Mouse (Mus musculus) CH12.LX (cell line): ENCODE results near the gene Ing1. TPM values are rescaled to one million over a fixed set of nuclear protein-coding genes. Genes with fewer than 3 reads are reported as not detected.

Experiments
- DNase-seq: peaks from one replicate; pipeline ENCODE4 v3.0.0-alpha.2; 2013; ENCODE audit errors: extremely low read depth
- H3K27ac ChIP-seq: 2 replicates; pipeline ENCODE4 v1.5.1; 2012; ENCODE audit warnings: low read depth, mild to moderate bottlenecking, control low read depth, moderate library complexity; ENCODE audit not compliant: insufficient read depth
- H3K27me3 ChIP-seq: replicated peaks from 2 replicates; pipeline ENCODE3; 2012; ENCODE audit warnings: inconsistent platforms
- H3K36me3 ChIP-seq, 2 experiments: replicated peaks in 1 of 2; 2 replicates each; pipeline versions ENCODE3 to v1.6.1; 2012; ENCODE audit warnings: inconsistent platforms in 1 of 2, low read length in 1 of 2, mild to moderate bottlenecking in 1 of 2, mixed read lengths in 1 of 2, moderate library complexity in 1 of 2; ENCODE audit not compliant: control insufficient read depth in 1 of 2, insufficient read depth in 1 of 2
- H3K4me1 ChIP-seq, 2 experiments: 2 replicates each; pipeline ENCODE4 v1.6.1; 2012; ENCODE audit warnings: inconsistent platforms in 1 of 2, moderate library complexity in 1 of 2; ENCODE audit not compliant: insufficient read depth in 2 of 2, control insufficient read depth in 1 of 2
- H3K4me2 ChIP-seq: 2 replicates; pipeline ENCODE4 v1.6.1; 2012; ENCODE audit warnings: low read depth, mild to moderate bottlenecking, control low read depth; ENCODE audit not compliant: poor library complexity, insufficient read depth, severe bottlenecking
- H3K4me3 ChIP-seq, 3 experiments: fragments of 150-350 bp in 1 of 3; sonication (generic) in 1 of 3; replicated peaks in 1 of 3; 2 replicates each; pipeline versions ENCODE3 to v1.5.1; 2011 to 2012; ENCODE audit warnings: low read depth in 2 of 3, low read length in 2 of 3, mild to moderate bottlenecking in 2 of 3, moderate library complexity in 2 of 3, control low read depth in 1 of 3, improper control_type of control experiment in 1 of 3, inconsistent platforms in 1 of 3, mixed read lengths in 1 of 3; ENCODE audit not compliant: poor library complexity in 1 of 3
- H3K79me2 ChIP-seq: replicated peaks from 2 replicates; pipeline ENCODE4 v1.6.1; 2012; ENCODE audit warnings: mild to moderate bottlenecking, moderate library complexity; ENCODE audit not compliant: control insufficient read depth, poor library complexity, insufficient read depth, severe bottlenecking; ENCODE audit errors: extremely low read depth
- H3K9ac ChIP-seq: 2 replicates; pipeline ENCODE4 v1.6.1; 2012; ENCODE audit warnings: low read depth, mild to moderate bottlenecking, control low read depth, moderate library complexity; ENCODE audit not compliant: insufficient read depth
- H3K9me3 ChIP-seq: replicated peaks from 2 replicates; pipeline ENCODE3; 2012; ENCODE audit warnings: low read length, inconsistent platforms, mixed read lengths
- BHLHE40 ChIP-seq: IDR thresholded peaks from 2 replicates; pipeline ENCODE4 v1.6.1; 2011; ENCODE audit warnings: mild to moderate bottlenecking, low read depth, low read length, improper control_type of control experiment
- CHD1 ChIP-seq: IDR thresholded peaks from 2 replicates; pipeline ENCODE4 v1.6.1; 2012; ENCODE audit warnings: low read depth, low read length, improper control_type of control experiment, inconsistent platforms
- E2F4 ChIP-seq: IDR thresholded peaks from 2 replicates; pipeline ENCODE4 v1.6.1; 2011; ENCODE audit warnings: low read depth, low read length, improper control_type of control experiment; ENCODE audit not compliant: insufficient replicate concordance
- ELF1 ChIP-seq: IDR thresholded peaks from 2 replicates; pipeline ENCODE4 v1.6.1; 2014; ENCODE audit warnings: low read depth, mild to moderate bottlenecking, inconsistent platforms, low read length, improper control_type of control experiment
- EP300 ChIP-seq: IDR thresholded peaks from 2 replicates; pipeline ENCODE4 v1.6.1; 2011; ENCODE audit warnings: low read length, improper control_type of control experiment
- ETS1 ChIP-seq: conservative IDR thresholded peaks from 2 replicates; pipeline ENCODE4 v1.6.1; 2012; ENCODE audit warnings: low read depth, mild to moderate bottlenecking, inconsistent platforms, low read length, improper control_type of control experiment, moderate library complexity
- GABPA ChIP-seq: IDR thresholded peaks from 2 replicates; pipeline ENCODE4 v1.6.1; 2012; ENCODE audit warnings: low read depth, low read length, improper control_type of control experiment, inconsistent platforms; ENCODE audit not compliant: insufficient replicate concordance
- HCFC1 ChIP-seq: IDR thresholded peaks from 2 replicates; pipeline ENCODE4 v1.6.1; 2012; ENCODE audit warnings: low read depth, mild to moderate bottlenecking, inconsistent platforms, low read length, improper control_type of control experiment
- IRF4 ChIP-seq: IDR thresholded peaks from 2 replicates; pipeline ENCODE4 v1.6.1; 2014; ENCODE audit warnings: low read depth, mild to moderate bottlenecking, inconsistent platforms, low read length, improper control_type of control experiment
- JUN ChIP-seq: IDR thresholded peaks from 2 replicates; pipeline ENCODE4 v1.6.1; 2011; ENCODE audit warnings: low read depth, mild to moderate bottlenecking, low read length, improper control_type of control experiment, moderate library complexity; ENCODE audit not compliant: insufficient read depth
- JUND ChIP-seq: conservative IDR thresholded peaks from 2 replicates; pipeline ENCODE4 v1.6.1; 2011; ENCODE audit warnings: low read depth, low read length, improper control_type of control experiment
- KAT2A ChIP-seq: IDR thresholded peaks from 2 replicates; pipeline ENCODE4 v1.6.1; 2012; ENCODE audit warnings: low read length, improper control_type of control experiment, inconsistent platforms; ENCODE audit not compliant: insufficient replicate concordance
- MAX ChIP-seq: IDR thresholded peaks from 2 replicates; pipeline ENCODE4 v1.6.1; 2011; ENCODE audit warnings: low read length, improper control_type of control experiment
- MEF2A ChIP-seq: IDR thresholded peaks from 2 replicates; pipeline ENCODE4 v1.6.1; 2014; ENCODE audit warnings: low read depth, mild to moderate bottlenecking, inconsistent platforms, low read length, improper control_type of control experiment, borderline replicate concordance
- NRF1 ChIP-seq: IDR thresholded peaks from 2 replicates; pipeline ENCODE4 v1.6.1; 2014; ENCODE audit warnings: low read depth, mild to moderate bottlenecking, inconsistent platforms, low read length, improper control_type of control experiment, moderate library complexity
- POLR2A ChIP-seq: IDR thresholded peaks from 2 replicates; pipeline ENCODE4 v1.6.1; 2011; ENCODE audit warnings: low read depth, mild to moderate bottlenecking, improper control_type of control experiment, low read length
- POLR2AphosphoS2 ChIP-seq: IDR thresholded peaks from 2 replicates; pipeline ENCODE4 v1.6.1; 2011; ENCODE audit warnings: low read depth, low read length, improper control_type of control experiment
- RAD21 ChIP-seq: IDR thresholded peaks from 2 replicates; pipeline ENCODE4 v1.6.1; 2011; ENCODE audit warnings: low read depth, mild to moderate bottlenecking, low read length, improper control_type of control experiment, moderate library complexity
- SIN3A ChIP-seq: IDR thresholded peaks from 2 replicates; pipeline ENCODE4 v1.6.1; 2012; ENCODE audit warnings: low read length, improper control_type of control experiment, inconsistent platforms
- TBP ChIP-seq: conservative IDR thresholded peaks from 2 replicates; pipeline ENCODE4 v1.6.1; 2011; ENCODE audit warnings: low read depth, low read length, improper control_type of control experiment
- TCF12 ChIP-seq: IDR thresholded peaks from 2 replicates; pipeline ENCODE4 v1.6.1; 2014; ENCODE audit warnings: low read depth, mild to moderate bottlenecking, inconsistent platforms, low read length, improper control_type of control experiment
- UBTF ChIP-seq: IDR thresholded peaks from 2 replicates; pipeline ENCODE4 v1.6.1; 2012; ENCODE audit warnings: low read depth, mild to moderate bottlenecking, inconsistent platforms, low read length, improper control_type of control experiment, moderate library complexity
- USF1 ChIP-seq: IDR thresholded peaks from 2 replicates; pipeline ENCODE4 v1.6.1; 2014; ENCODE audit warnings: low read depth, mild to moderate bottlenecking, inconsistent platforms, low read length, improper control_type of control experiment
- ZC3H11A ChIP-seq: IDR thresholded peaks from 2 replicates; pipeline ENCODE4 v1.6.1; 2012; ENCODE audit warnings: low read depth, mild to moderate bottlenecking, inconsistent platforms, low read length, improper control_type of control experiment
- ZKSCAN1 ChIP-seq: IDR thresholded peaks from 2 replicates; pipeline ENCODE4 v1.6.1; 2012; ENCODE audit warnings: low read depth, inconsistent platforms, low read length, improper control_type of control experiment, borderline replicate concordance
- ZMIZ1 ChIP-seq: IDR thresholded peaks from 2 replicates; pipeline ENCODE4 v1.6.1; 2012; ENCODE audit warnings: low read depth, mild to moderate bottlenecking, inconsistent platforms, low read length, improper control_type of control experiment
- ZNF384 ChIP-seq: IDR thresholded peaks from 2 replicates; pipeline ENCODE4 v1.6.1; 2012; ENCODE audit warnings: low read depth, low read length, improper control_type of control experiment, inconsistent platforms
- dilution Hi-C: fragments of 300-500 bp; cut with MboI; formaldehyde crosslinking; loops from 2 replicates; pipeline ENCODE4 v1.14.3; 2020; ENCODE audit warnings: low sequenced_read_pairs; ENCODE audit not compliant: extremely low pct_unique_long_range_greater_than_20kb, extremely low pct_ligation_motif_present
- in situ Hi-C: fragments of 300-500 bp; cut with MboI; formaldehyde crosslinking; loops from 3 replicates; pipeline ENCODE4 v1.14.3; 2019; ENCODE audit warnings: low sequenced_read_pairs, low pct_ligation_motif_present, low pct_unique_long_range_greater_than_20kb, mixed read lengths
- polyA plus RNA-seq: library from polyadenylated mRNA; unstranded; fragments of >175 nt; gene quantifications from 2 replicates; pipeline ENCODE4 v1.2.1, GENCODE M21; 2012; ENCODE audit warnings: low read depth; ENCODE audit not compliant: insufficient read length
- total RNA-seq, 2 experiments: library from RNA; depleted of rRNA; stranded (reverse); fragments of 300-350 nt in 1 of 2; fragments of >200 nt in 1 of 2; gene quantifications; 2 replicates each; pipeline ENCODE4 v1.2.3; 2012 to 2014

Gene Ing1
- total and polyA plus RNA-seq, 3 experiments = 30.9 to 47.8 (median 33.8) TPM

DNA sequence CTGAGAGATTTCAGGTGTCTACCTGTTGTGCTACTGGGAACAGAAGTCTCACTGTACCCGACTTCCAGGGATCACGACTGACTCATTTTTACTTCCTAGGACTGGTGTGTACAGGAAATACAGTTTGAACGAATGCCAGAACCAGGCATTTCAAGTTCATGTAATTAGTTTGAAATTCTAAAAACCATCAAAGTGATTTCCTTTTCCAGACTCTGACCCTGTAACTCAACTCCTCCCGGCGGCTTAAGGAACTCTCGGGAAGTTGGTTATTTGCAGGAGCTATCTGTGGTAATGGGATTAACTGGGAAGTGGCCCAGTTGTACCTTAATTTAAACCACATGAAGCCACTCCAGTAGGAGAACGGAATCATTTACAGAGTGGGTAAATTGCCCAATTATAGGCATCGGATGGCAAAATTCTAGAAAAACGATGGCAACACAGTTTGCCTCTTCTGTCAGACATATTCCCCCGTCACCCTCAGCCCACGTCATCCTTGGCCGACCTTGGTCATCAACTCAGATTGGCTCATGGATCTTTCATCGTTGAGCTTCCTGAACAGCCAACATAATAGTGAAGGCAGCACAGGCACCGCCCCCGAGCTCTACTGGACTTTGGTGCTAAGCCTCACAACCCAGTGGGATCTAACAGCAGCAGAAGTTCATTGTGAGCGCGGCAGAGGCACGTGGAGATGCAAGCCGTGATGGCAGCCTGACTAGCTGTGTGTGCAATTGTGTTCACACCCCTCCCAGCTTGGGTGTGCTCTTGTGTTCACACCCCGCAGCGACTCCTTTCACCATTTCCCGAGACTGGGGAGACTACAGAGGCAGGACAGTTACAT is 14.1 kb downstream of the Ing1 start:
- H3K79me2 ChIP-seq = no peaks in the 10 kb centered on the region
- no peak for TF ChIP-seq IRF4
- no peak for TF ChIP-seq TBP
- no peak for TF ChIP-seq POLR2AphosphoS2
- TF ChIP-seq GABPA = no peak
- TF ChIP-seq KAT2A = no peak
- TF ChIP-seq ZC3H11A = no peak
- no peak for TF ChIP-seq ZKSCAN1
- TF ChIP-seq CHD1 = no peak
- no peak for TF ChIP-seq UBTF
- TF ChIP-seq TCF12 = no peak
- no peak for TF ChIP-seq JUND
- no peak for TF ChIP-seq ZMIZ1
- no peak for TF ChIP-seq JUN
- TF ChIP-seq E2F4 = no peak
- TF ChIP-seq RAD21 = no peak
- no peak for TF ChIP-seq HCFC1

DNA sequence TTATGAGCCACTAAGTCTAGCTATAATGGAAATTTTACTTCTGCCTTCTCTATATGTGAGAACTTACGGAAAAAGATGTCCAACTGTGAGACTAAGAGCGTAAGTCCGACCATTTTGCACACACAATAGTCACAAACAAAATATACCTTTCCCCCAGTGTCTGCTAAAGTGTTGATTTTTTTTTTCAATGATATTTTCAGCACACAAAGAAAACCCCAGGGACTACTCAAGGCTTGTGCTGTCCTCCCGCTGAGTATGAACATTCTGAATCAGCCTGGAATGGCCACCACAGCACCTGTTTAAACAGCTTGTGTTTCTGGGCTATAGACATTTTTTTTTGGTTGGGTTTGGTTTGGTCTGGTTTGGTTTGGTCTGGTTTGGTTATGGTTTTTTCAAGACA is 15.4 kb downstream of the Ing1 start:
- Histone ChIP-seq H3K9me3 (peaks cover 2% of the 10 kb centered on the region), H3K36me3 (peaks cover 3 to 4% of the 10 kb centered on the region in 2 experiments), H3K9ac (no peak overlapping the region), H3K27ac (no peak overlapping the region; the same call in 1 of the 2 replicates), H3K79me2 (no peaks in the 10 kb centered on the region), H3K27me3 (no peaks in the 10 kb centered on the region), H3K4me2 (no peak overlapping the region), H3K4me3 (no peak overlapping the region)
- TF ChIP-seq EP300 (peak; percentile 58), IRF4 (peak; percentile 25; the same call in 1 of the 2 replicates), MEF2A (peak; percentile 74; the same call in 1 of the 2 replicates), SIN3A (no peak), RAD21 (no peak), BHLHE40 (peak; percentile 52), TBP (no peak), UBTF (no peak), USF1 (no peak), CHD1 (no peak), TCF12 (peak; percentile 28; the same call in 1 of the 2 replicates), POLR2A (no peak), ELF1 (no peak), NRF1 (no peak), ETS1 (peak; percentile 15; the same call in 1 of the 2 replicates), ZNF384 (peak; percentile 83), MAX (no peak), JUND (no peak)
- TF ChIP-seq, all 38 proteins: peak for 7
- peaks cover 27 to 54% of the 10 kb centered on the region in 2 experiments for H3K4me1 ChIP-seq
- DNase-seq = peak; percentile 56
- in situ Hi-C loops (no loop called here), dilution Hi-C loops (no loop called here)

More for the DNA sequence above, 14.1 kb downstream of the Ing1 start:
- no peak for DNase-seq
- no peak overlapping the region for H3K27ac ChIP-seq
- peaks cover 7 to 15% of the 10 kb centered on the region in 2 experiments for H3K36me3 ChIP-seq
- dilution Hi-C loops = no loop called here
- H3K4me2 ChIP-seq = no peak overlapping the region
- peaks cover 6% of the 10 kb centered on the region for H3K9me3 ChIP-seq
- no peaks in the 10 kb centered on the region for H3K27me3 ChIP-seq
- H3K4me1 ChIP-seq = peaks cover 26 to 57% of the 10 kb centered on the region in 2 experiments
- H3K4me3 ChIP-seq = no peak overlapping the region
- in situ Hi-C loops = no loop called here
- H3K9ac ChIP-seq = no peak overlapping the region
